18 mouse cellular contexts compared by ENCODE assay signal in genomic region chr5:149994578-149994977, GRCm38 (mm10). TPM values are rescaled to one million over a fixed set of nuclear protein-coding genes. Genes with fewer than 3 reads are reported as not detected.
DNase-seq lines count a peak whose midpoint lies in the region; ATAC-seq and TF ChIP-seq lines count a peak whose summit lies in the region.
"Had no signal": no experiment of that assay in that cellular context is flagged by ENCODE, and none has a peak within 500 bp of the region (broad histone marks: within the 10 kb centered on the region; RNA-seq: fewer than 3 reads in every experiment).

No protein-coding gene starts in this region.

- TF ChIP-seq EP300 in ES-Bruce4 (IDR thresholded peaks at IDR 0.05; ENCODE audit: insufficient read depth, low read depth, low read length), result no peak

- peak; percentile 11; the same call in 1 of the 2 replicates for TF ChIP-seq CTCF in layer of hippocampus, adult 2 months (conservative IDR thresholded peaks at IDR 0.05)
- TF ChIP-seq CTCF in ES-Bruce4 (IDR thresholded peaks at IDR 0.05; ENCODE audit: low read depth, low read length), result peak; percentile 63

- in situ Hi-C loops in ES-E14 (cut with MboI; ENCODE audit: low sequenced_read_pairs in 2 of 2, unreplicated experiment in 2 of 2), result no loop called here

- no peak overlapping the region for H3K27ac ChIP-seq in layer of hippocampus, adult 2 months
- H3K27ac ChIP-seq in ES-Bruce4 (ENCODE audit: insufficient read depth, low read length), result no peak overlapping the region
- H3K27ac ChIP-seq in ES-E14 (ENCODE audit: insufficient read depth, low read depth, low read length, poor library complexity, severe bottlenecking), result no peak overlapping the region
- H3K27ac ChIP-seq: embryonic facial prominence, embryonic 12.5 days; forebrain, embryonic 15.5 days; hindbrain, embryonic 13.5 days; hindbrain, postnatal 0 days had no signal

- H3K4me3 ChIP-seq in layer of hippocampus, adult 2 months, result no peak overlapping the region
- H3K4me3 ChIP-seq in ES-Bruce4 (ENCODE audit: low read depth, low read length) (no peak overlapping the region), ES-E14 (ENCODE audit: insufficient read depth in 1 of 2, low read depth in 1 of 2, low read length in 2 of 2, poor library complexity in 1 of 2, severe bottlenecking in 1 of 2) (no peak overlapping the region)
- H3K4me3 ChIP-seq: embryonic facial prominence, embryonic 12.5 days; forebrain, embryonic 15.5 days; hindbrain, embryonic 13.5 days had no signal

- H3K4me1 ChIP-seq in ES-Bruce4 (ENCODE audit: control insufficient read depth, insufficient read depth, low read length) (no peaks in the 10 kb centered on the region), ES-E14 (ENCODE audit: control insufficient read depth in 2 of 2, insufficient read depth in 2 of 2, low read length in 2 of 2, poor library complexity in 1 of 2) (0 out of 4 replicates have a peak, but pooled peaks cover 0 to 1% of the 10 kb centered on the region in 2 experiments)
- H3K4me1 ChIP-seq: forebrain, embryonic 15.5 days had no signal

- DNase-seq in layer of hippocampus, adult 2 months (ENCODE audit: low spot score in 2 of 2), result no peak
- DNase-seq in layer of hippocampus, postnatal 14 days (ENCODE audit: low spot score in 2 of 2), result no peak
- DNase-seq in ES-E14 (ENCODE audit: low read depth, low spot score), result peak; percentile 34
- no peak for DNase-seq in left cerebral cortex, postnatal 25 days (ENCODE audit: low spot score in 2 of 2)
- DNase-seq: adrenal gland, postnatal 10 days; cerebellum, adult 11-12 months; cerebellum, adult 9-10 months; cerebellum, postnatal 25 days; gastrocnemius, postnatal 14 days; heart, postnatal 10 days had no signal

- H3K9me3 ChIP-seq in ES-Bruce4 (replicated peaks; ENCODE audit: control insufficient read depth, insufficient read depth, low read length, poor library complexity, severe bottlenecking) (no peaks in the 10 kb centered on the region), ES-E14 (ENCODE audit: control insufficient read depth, insufficient read depth, low read depth, low read length) (no peaks in the 10 kb centered on the region)
- H3K9me3 ChIP-seq: forebrain, embryonic 15.5 days had no signal

- no peak for TF ChIP-seq POLR2A in ES-Bruce4 (IDR thresholded peaks at IDR 0.05; ENCODE audit: insufficient read depth, low read length)

- no peak overlapping the region for H3K9ac ChIP-seq in ES-Bruce4 (ENCODE audit: low read depth, poor library complexity, severe bottlenecking)
- H3K9ac ChIP-seq in ES-E14 (ENCODE audit: insufficient read depth, low read depth, low read length, poor library complexity, severe bottlenecking), result no peak overlapping the region
- H3K9ac ChIP-seq: embryonic facial prominence, embryonic 12.5 days; forebrain, embryonic 15.5 days; hindbrain, embryonic 13.5 days had no signal

- ATAC-seq in frontal cortex, adult (ENCODE audit: low TSS enrichment), result no peak
- ATAC-seq: forebrain, embryonic 15.5 days; hindbrain, postnatal 0 days had no signal

- intact Hi-C loops in left cerebral cortex, postnatal 25 days (cut with DNase I), result no loop called here

- H3K27me3 ChIP-seq in ES-Bruce4 (ENCODE audit: control insufficient read depth, insufficient read depth, low read length, poor library complexity, severe bottlenecking), result no peaks in the 10 kb centered on the region
- H3K27me3 ChIP-seq: embryonic facial prominence, embryonic 12.5 days; forebrain, embryonic 15.5 days; hindbrain, embryonic 13.5 days had no signal

- H3K36me3 ChIP-seq in ES-Bruce4 (ENCODE audit: control insufficient read depth, insufficient read depth, low read length, poor library complexity, severe bottlenecking), result no peaks in the 10 kb centered on the region
- no peaks in the 10 kb centered on the region for H3K36me3 ChIP-seq in ES-E14 (ENCODE audit: control insufficient read depth, insufficient read depth, low read length, poor library complexity, severe bottlenecking)
- H3K36me3 ChIP-seq: embryonic facial prominence, embryonic 12.5 days; forebrain, embryonic 15.5 days; hindbrain, embryonic 13.5 days had no signal

TF ChIP-seq in ES-E14, 5 proteins besides CTCF, POLR2A, EP300 and RAD21:
- TF ChIP-seq MAFK (IDR thresholded peaks at IDR 0.05; ENCODE audit: insufficient read depth, low read depth, low read length) (no peak), ZNF384 (IDR thresholded peaks at IDR 0.05; ENCODE audit: low read depth, low read length) (no peak), ZC3H11A (IDR thresholded peaks at IDR 0.05; ENCODE audit: borderline replicate concordance, low read depth, low read length) (no peak), HCFC1 (IDR thresholded peaks at IDR 0.05; ENCODE audit: borderline replicate concordance, insufficient read depth, low read length) (no peak), CHD2 (IDR thresholded peaks at IDR 0.05; ENCODE audit: low read depth, low read length) (no peak)

RNA-seq across cellular contexts. Expression of gene Rxfp2, which starts 23.9 kb away (rescaled TPM):
- under 1 TPM in 1 of 2 experiments, not detected in 1; 0.29 TPM for total RNA-seq in layer of hippocampus, adult 2 months (2021)
- total RNA-seq in layer of hippocampus, postnatal 14 days (2021), result under 1 TPM; 0.35 to 0.72 TPM
- polyA plus RNA-seq in ES-Bruce4 (2011; ENCODE audit: insufficient read depth, insufficient read length, low read depth, missing spikeins), result 0.61 and 0.85 TPM in 2 replicates
- 0.16 TPM in 1 of 2 replicates, not detected in the other for total RNA-seq in ES-E14 (2012; rRNA removed)
- 1 to 10 TPM; 1.2 to 1.5 TPM for total RNA-seq in left cerebral cortex, postnatal 25 days (2021)
- total RNA-seq: adrenal gland, postnatal 10 days; gastrocnemius, postnatal 14 days; heart, adult 8-10 months; heart, postnatal 10 days; hematopoietic stem cell, adult 5-6 weeks had no signal
